Mouse (Mus musculus) cortical plate, adult 2 months (tissue): Measurements from ENCODE around the gene Ccnc. TPM values are rescaled to one million over a fixed set of nuclear protein-coding genes. Genes with fewer than 3 reads are reported as not detected.

ENCODE experiments used
- H3K27ac ChIP-seq: fragments of 200-500 bp; 2 replicates; pipeline ENCODE4 v1.5.1; 2012; ENCODE audit warnings: low read length, control low read depth, inconsistent platforms; ENCODE audit not compliant: insufficient read depth
- H3K4me1 ChIP-seq: fragments of 200-500 bp; 2 replicates; pipeline ENCODE4 v1.6.1; 2011; ENCODE audit warnings: low read length; ENCODE audit not compliant: control insufficient read depth, insufficient read depth
- H3K4me3 ChIP-seq: fragments of 200-500 bp; 2 replicates; pipeline ENCODE4 v1.5.1; 2011; ENCODE audit warnings: mild to moderate bottlenecking, low read length, control low read depth; ENCODE audit not compliant: insufficient read depth
- CTCF ChIP-seq: fragments of 200-500 bp; IDR thresholded peaks from 2 replicates; pipeline ENCODE4 v1.5.1; 2011; ENCODE audit warnings: mild to moderate bottlenecking, control low read depth, low read length; ENCODE audit not compliant: insufficient read depth; ENCODE audit errors: extremely low read depth
- POLR2A ChIP-seq: fragments of 200-500 bp; IDR thresholded peaks from 2 replicates; pipeline ENCODE4 v1.6.1; 2011; ENCODE audit warnings: mild to moderate bottlenecking, low read length, control low read depth; ENCODE audit not compliant: insufficient read depth; ENCODE audit errors: extremely low read depth
- polyA plus RNA-seq: library from polyadenylated mRNA; depleted of rRNA; stranded (reverse); fragments of >200 nt; gene quantifications from 2 replicates; pipeline ENCODE4 v1.2.3, GENCODE M21; 2012; rRNA removed

The Ccnc gene
- polyA plus RNA-seq, 1 experiment: 25.6 TPM

DNA sequence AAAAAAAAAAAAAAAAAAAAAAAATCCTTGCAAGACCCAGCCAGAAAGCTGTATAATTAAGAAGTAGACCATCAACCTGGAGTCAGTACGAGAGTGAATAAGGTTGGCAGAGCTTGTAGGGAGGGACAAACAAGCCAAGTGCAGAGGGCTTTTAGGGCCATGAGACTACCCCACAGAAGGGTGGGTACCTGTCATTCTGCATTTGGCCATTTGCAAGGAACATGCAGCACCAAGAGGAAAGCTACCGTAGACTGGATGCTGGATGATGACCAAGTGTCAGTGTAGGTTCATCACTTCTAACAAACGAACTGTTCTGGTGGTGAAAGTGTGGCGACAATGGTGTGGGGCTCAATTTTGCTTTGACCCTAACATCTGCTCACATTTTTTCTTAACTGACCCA lies 62.3 kb downstream of the Ccnc start:
- Histone ChIP-seq H3K4me3 (no peak overlapping the region), H3K4me1 (no peaks in the 10 kb centered on the region), H3K27ac (no peak overlapping the region)
- TF ChIP-seq CTCF: no peak
- TF ChIP-seq POLR2A: no peak

DNA sequence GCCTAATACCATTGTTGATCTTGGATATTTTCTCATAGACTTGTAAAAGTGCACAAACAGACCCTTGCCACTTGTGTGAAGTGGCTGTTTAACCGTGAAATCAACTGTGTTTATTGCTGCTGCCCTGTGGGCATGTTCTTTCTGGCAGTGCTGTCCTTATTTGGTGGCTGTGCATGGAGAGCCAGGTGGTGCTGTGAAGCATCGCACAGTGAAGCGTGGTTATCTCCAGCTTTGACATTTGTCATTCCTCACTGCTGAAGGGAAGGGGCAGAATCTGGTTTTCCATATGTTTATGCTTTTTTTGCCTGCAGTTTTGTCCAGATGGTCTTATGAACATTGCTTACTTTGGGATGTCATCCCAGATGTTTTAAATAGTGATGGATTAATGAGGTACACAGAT lies 66.1 kb downstream of the Ccnc start:
- Histone ChIP-seq H3K4me1 (no peaks in the 10 kb centered on the region), H3K27ac (no peak overlapping the region), H3K4me3 (no peak overlapping the region)
- no peak for TF ChIP-seq CTCF
- TF ChIP-seq POLR2A: no peak

DNA sequence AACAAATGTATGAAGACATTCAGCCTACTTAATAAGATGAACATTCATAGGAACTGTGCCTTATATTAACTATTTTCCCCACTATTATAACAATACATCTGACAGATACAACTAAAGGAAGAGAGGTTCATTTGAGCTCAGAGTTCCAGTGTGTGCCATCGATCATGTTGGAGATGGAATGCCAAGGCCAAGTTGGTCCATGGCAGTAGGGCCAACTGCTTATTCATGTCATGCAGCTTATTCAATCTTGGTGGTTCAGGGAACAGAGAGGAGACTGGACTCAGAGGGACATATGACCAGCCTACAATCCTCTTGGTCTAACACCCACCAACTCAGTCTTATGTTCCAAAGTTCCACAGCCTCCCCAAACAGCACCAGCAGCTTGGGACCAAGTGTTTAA lies 73.5 kb downstream of the Ccnc start:
- Histone ChIP-seq H3K27ac (no peak overlapping the region), H3K4me1 (no peaks in the 10 kb centered on the region), H3K4me3 (no peak overlapping the region)
- TF ChIP-seq POLR2A (no peak), CTCF (no peak)

DNA sequence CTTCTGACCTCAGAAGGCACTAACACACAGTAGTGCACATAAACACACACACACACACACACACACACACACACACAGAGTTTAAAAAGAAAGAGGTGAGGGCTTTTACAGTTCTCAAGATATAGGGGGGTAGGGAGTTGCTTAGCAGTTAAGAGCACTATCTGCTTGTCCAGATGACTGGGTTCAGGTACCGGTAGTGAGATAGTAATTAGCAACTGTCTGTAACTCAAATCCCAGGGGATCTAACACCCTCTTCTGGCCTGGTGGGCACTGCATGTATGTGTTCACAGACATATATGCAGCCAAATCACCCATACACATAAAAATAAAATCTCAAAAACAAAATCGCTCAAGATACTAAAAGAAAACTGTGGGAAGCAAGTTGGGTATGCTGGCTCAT lies 74.1 kb downstream of the Ccnc start:
- Histone ChIP-seq H3K27ac (no peak overlapping the region), H3K4me1 (no peaks in the 10 kb centered on the region), H3K4me3 (no peak overlapping the region)
- TF ChIP-seq CTCF (no peak), POLR2A (no peak)

DNA sequence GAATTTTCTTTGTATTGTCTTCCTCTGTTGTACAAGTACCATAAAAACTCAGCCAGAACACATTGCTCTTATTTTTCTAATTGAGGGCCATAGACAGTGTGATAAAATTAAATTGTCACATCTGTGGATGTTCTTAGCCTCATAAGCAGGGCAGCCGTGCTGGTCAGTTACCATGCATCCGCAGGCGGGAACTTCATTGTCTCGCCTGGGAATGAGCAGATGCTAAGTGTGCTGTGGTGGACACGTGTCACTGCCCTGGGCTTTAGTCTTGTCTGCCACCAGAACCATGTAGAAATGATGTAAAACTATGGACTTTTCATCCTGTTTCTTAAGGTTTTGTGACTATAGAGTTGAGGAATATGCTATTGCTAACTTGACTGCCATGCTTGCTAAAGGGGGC lies 79.7 kb downstream of the Ccnc start:
- no peak overlapping the region for H3K4me3 ChIP-seq
- H3K27ac ChIP-seq: no peak overlapping the region
- TF ChIP-seq POLR2A (no peak), CTCF (no peak)
- H3K4me1 ChIP-seq: no peaks in the 10 kb centered on the region

Other genes starting within 250 kb of the Ccnc start
- gene Prdm13, start 41.7 kb upstream of the Ccnc start, polyA plus RNA-seq: not detected in 2 replicates
- gene Usp45, start 39.5 kb downstream of the Ccnc start, polyA plus RNA-seq: 19.8 and 22.4 TPM in 2 replicates
- gene Tstd3, start 39.5 kb downstream of the Ccnc start, polyA plus RNA-seq: 18.7 and 18.9 TPM in 2 replicates
- 229 and 270 TPM in 2 replicates for gene Pnisr, start 119.9 kb downstream of the Ccnc start, polyA plus RNA-seq
- 10.7 and 11.5 TPM in 2 replicates for gene Coq3, start 152.0 kb downstream of the Ccnc start, polyA plus RNA-seq
- gene Faxc, start 203.6 kb downstream of the Ccnc start, polyA plus RNA-seq: 20.7 and 22.5 TPM in 2 replicates